Mouse (Mus musculus): ENCODE measurements at regions not wholly inside any gene's neighbourhood (a gene's known extent, or its start where the extent isn't known, plus 50 kb on each side); places are given as distances from the start of the nearest gene placed in this dataset.

GRCm38 (mm10) chr14:80789131-80789530, 805.2 kb downstream of the Olfm4 start:
- DNase-seq (ENCODE audit: low read depth): no peak

- DNase-seq (ENCODE audit: low read depth): no peak
These were observed 815.6 kb downstream of the Olfm4 start for GRCm38 (mm10) chr14:80799370-80799959.

- DNase-seq (ENCODE audit: low read depth): no peak
These were observed 846.6 kb downstream of the Olfm4 start for GRCm38 (mm10) chr14:80830476-80830875.

- no peak for DNase-seq (ENCODE audit: low read depth)
These were observed 860.7 kb downstream of the Olfm4 start for GRCm38 (mm10) chr14:80844550-80844949.

- peak; percentile 7 for DNase-seq (ENCODE audit: low read depth)
These were observed 861.8 kb downstream of the Olfm4 start for GRCm38 (mm10) chr14:80845576-80846269.

- DNase-seq (ENCODE audit: low read depth): no peak
These were observed 862.7 kb downstream of the Olfm4 start for GRCm38 (mm10) chr14:80846420-80847083.
